Mouse (Mus musculus) myocyte (in vitro differentiated cells): ENCODE data around the gene Reps2.

Experiments used
- MYOD1 ChIP-seq, 3 experiments: IDR thresholded peaks; one replicate each; pipeline ENCODE4 v1.6.1; 2011; ENCODE audit warnings: control low read depth in 2 of 3, low read depth in 2 of 3, mild to moderate bottlenecking in 2 of 3, moderate library complexity in 1 of 3; ENCODE audit not compliant: insufficient read length in 2 of 3, control insufficient read depth in 1 of 3
- MYOG ChIP-seq, 3 experiments: IDR thresholded peaks; one replicate each; pipeline ENCODE4 v1.6.1; 2011; ENCODE audit warnings: control low read depth in 2 of 3, low read depth in 2 of 3, mild to moderate bottlenecking in 2 of 3; ENCODE audit not compliant: insufficient read length in 2 of 3, control insufficient read depth in 1 of 3, insufficient read depth in 1 of 3
- POLR2A ChIP-seq: IDR thresholded peaks from one replicate; pipeline ENCODE4 v1.6.1; 2011; ENCODE audit warnings: low read depth, mild to moderate bottlenecking, control low read depth, moderate library complexity; ENCODE audit not compliant: insufficient read length
- POLR2AphosphoS2 ChIP-seq: IDR thresholded peaks from one replicate; pipeline ENCODE4 v1.6.1; 2011; ENCODE audit warnings: low read depth, control low read depth; ENCODE audit not compliant: insufficient read length
- SRF ChIP-seq: IDR thresholded peaks from one replicate; pipeline ENCODE4 v1.6.1; 2011; ENCODE audit warnings: low read depth; ENCODE audit not compliant: control insufficient read depth, insufficient read length
- TCF12 ChIP-seq: IDR thresholded peaks from one replicate; pipeline ENCODE4 v1.6.1; 2011; ENCODE audit warnings: mild to moderate bottlenecking, control low read depth; ENCODE audit not compliant: poor library complexity, insufficient read depth, severe bottlenecking

DNA sequence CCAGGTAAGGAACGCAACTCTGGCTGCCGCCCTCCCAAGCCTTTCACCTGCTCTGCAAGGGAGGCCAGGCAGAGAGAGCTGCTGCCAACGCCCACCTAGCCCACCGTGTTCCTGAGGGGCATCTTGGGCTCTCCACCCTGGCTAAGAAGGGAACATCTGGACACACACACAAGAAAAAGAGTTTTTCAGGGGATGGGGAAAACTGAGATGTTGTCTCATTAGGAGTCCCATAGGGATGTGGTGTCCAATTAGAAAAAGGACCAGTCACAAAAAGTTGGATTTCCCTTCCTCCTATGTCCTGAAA is 292 bp upstream of the Reps2 start:
- TF ChIP-seq POLR2A (no peak), SRF (no peak), MYOD1 (IDR thresholded peaks at IDR 0.05; ENCODE audit: control insufficient read depth in 1 of 3, insufficient read length in 2 of 3, low read depth in 2 of 3) (no peak), TCF12 (no peak), MYOG (IDR thresholded peaks at IDR 0.05; ENCODE audit: control insufficient read depth in 1 of 3, insufficient read depth in 1 of 3, insufficient read length in 2 of 3, low read depth in 2 of 3) (no peak), POLR2AphosphoS2 (no peak)
